Mouse (Mus musculus): ENCODE measurements around the gene Gm43552. TPM values are rescaled to one million over a fixed set of nuclear protein-coding genes. Genes with fewer than 3 reads are reported as not detected.
A peak's percentile ranks its signal among the peaks of the same experiment; 100 is the strongest.
"Not testable (repeated sequence)": the region's sequence is repeated elsewhere in the genome, so short reads cannot be mapped to it uniquely, and the experiment has no call there.

The Gm43552 gene
- polyA plus RNA-seq (2015; fragmentation: Nextera tagmentation; extraction: Ambion mirVana) = not detected in 2 replicates

DNA sequence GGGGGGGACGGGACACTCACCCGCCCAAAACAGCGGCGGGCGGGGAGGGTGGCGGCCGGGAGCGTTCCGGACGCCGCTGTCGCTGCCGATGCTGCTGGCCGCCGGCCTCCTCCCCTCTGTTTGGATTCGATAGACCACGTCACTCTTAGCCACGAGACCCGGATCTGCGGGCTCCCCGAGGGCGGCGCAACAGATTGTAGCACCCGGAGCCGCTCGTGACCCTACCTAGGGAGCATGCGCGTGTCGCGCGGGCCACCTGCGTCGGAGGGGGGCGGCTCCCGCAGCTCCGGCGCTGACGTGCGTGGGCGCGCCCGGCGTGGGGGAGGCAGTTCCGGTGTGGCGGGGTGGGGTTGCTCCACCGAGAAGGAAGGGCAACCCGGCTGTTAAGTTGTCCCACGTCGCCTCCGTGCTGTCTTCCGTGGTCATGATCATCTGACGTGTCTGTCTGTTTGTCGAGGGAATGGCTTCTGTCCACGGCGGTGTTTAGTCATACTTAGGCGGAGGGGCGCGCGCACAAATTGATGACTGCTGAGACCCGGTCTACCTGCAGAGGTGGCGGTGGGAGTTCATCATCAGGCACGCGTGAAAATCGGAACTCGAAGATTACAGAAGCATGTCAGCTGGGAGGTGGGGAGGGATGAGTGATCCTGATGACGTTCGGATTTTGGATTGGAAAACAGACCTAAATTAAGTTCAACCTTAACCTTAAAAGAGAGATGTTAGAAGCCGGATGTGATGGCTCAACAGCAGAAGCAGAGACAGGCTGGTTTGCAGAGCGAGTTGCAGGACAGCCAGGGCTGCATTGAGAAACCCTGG is at the start of gene Gm43552:
Gm43552 (minus strand) TSS at position 118 of the 816 bp plus-strand sequence.
- WGBS = under 1% methylated on average over 69 of the region's 69 CpGs
- Histone ChIP-seq H3K36me3 (ENCODE audit: control insufficient read depth, insufficient read depth, low read length) (no peaks in the 10 kb centered on the region), H3K4me1 (ENCODE audit: control insufficient read depth, insufficient read depth, low read length) (peaks cover 14% of the 10 kb centered on the region), H3K9me3 (replicated peaks; ENCODE audit: control insufficient read depth, low read length) (no peaks in the 10 kb centered on the region), H3K27me3 (ENCODE audit: control insufficient read depth, insufficient read depth, low read length) (no peaks in the 10 kb centered on the region), H3K9ac (ENCODE audit: low read length) (peak within 1 kb of the TSS; percentile 94), H3K4me3 (replicated peaks; ENCODE audit: low read length) (peak within 1 kb of the TSS; percentile 76), H3K4me2 (ENCODE audit: low read depth, low read length) (peak within 1 kb of the TSS; percentile 71), H3K27ac (ENCODE audit: low read length) (peak within 1 kb of the TSS; percentile 96)
- ATAC-seq (ENCODE audit: insufficient read depth, low FRiP score) = peak; percentile 98

DNA sequence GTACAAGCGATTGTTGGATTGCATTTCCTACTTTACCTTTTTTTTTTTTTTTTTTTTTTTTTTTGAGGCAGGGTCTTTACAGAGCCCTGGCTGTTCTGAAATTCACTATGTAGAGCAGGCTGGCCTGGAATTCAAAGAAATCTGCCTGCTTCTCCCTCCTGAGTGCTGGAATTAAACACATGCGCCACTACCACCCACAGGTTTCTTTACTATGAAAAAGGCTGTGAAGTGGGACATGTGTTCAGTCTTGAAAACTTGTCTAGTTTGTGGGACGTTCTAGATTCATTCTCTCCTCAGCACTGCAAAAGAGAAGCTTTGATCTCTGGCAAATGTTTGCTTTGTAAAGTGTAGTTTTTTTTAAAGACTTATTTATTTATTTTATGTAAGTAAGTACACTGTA is 49.3 kb upstream of the Gm43552 start:
- H3K36me3 ChIP-seq (ENCODE audit: control insufficient read depth, insufficient read depth, low read length) = no peaks in the 10 kb centered on the region
- no peak overlapping the region for H3K27ac ChIP-seq (ENCODE audit: low read length)
- no peak overlapping the region for H3K9ac ChIP-seq (ENCODE audit: low read length)
- no peak for ATAC-seq (ENCODE audit: insufficient read depth, low FRiP score)
- 72% methylated on average over 3 of the region's 3 CpGs for WGBS
- H3K4me2 ChIP-seq (ENCODE audit: low read depth, low read length) = no peak overlapping the region
- peaks cover 12% of the 10 kb centered on the region for H3K4me1 ChIP-seq (ENCODE audit: control insufficient read depth, insufficient read depth, low read length)
- no peak overlapping the region for H3K4me3 ChIP-seq (replicated peaks; ENCODE audit: low read length)
- H3K9me3 ChIP-seq (replicated peaks; ENCODE audit: control insufficient read depth, low read length) = no peaks in the 10 kb centered on the region
- no peaks in the 10 kb centered on the region for H3K27me3 ChIP-seq (ENCODE audit: control insufficient read depth, insufficient read depth, low read length)

DNA sequence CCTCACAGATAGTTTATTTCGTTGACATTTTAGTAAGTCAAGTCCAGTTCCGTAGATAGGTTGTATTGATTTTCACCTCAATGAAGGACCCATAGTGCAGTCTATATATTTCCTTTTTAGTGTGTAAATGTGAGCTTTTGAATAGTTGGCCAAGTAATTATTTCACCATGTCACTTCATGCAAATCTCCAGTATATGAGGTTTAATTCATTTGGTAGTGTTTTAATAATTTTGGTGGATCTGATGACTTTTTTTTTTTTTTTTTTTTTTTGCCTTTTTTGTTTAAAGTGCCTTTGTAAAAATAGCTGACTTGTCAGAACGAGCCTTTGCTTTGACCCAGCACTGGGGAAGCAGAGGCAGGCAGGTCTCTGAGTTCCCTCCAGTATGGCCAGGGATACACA is 47.2 kb upstream of the Gm43552 start:
- no peaks in the 10 kb centered on the region for H3K9me3 ChIP-seq (replicated peaks; ENCODE audit: control insufficient read depth, low read length)
- H3K4me1 ChIP-seq (ENCODE audit: control insufficient read depth, insufficient read depth, low read length) = peaks cover 12% of the 10 kb centered on the region
- H3K4me2 ChIP-seq (ENCODE audit: low read depth, low read length) = peak overlapping the region; percentile 59
- no peak overlapping the region for H3K4me3 ChIP-seq (replicated peaks; ENCODE audit: low read length)
- no peaks in the 10 kb centered on the region for H3K27me3 ChIP-seq (ENCODE audit: control insufficient read depth, insufficient read depth, low read length)
- no peak overlapping the region for H3K9ac ChIP-seq (ENCODE audit: low read length)
- no peak for ATAC-seq (ENCODE audit: insufficient read depth, low FRiP score)
- no peaks in the 10 kb centered on the region for H3K36me3 ChIP-seq (ENCODE audit: control insufficient read depth, insufficient read depth, low read length)
- 80% methylated on average over 3 of the region's 3 CpGs for WGBS
- no peak overlapping the region for H3K27ac ChIP-seq (ENCODE audit: low read length)

DNA sequence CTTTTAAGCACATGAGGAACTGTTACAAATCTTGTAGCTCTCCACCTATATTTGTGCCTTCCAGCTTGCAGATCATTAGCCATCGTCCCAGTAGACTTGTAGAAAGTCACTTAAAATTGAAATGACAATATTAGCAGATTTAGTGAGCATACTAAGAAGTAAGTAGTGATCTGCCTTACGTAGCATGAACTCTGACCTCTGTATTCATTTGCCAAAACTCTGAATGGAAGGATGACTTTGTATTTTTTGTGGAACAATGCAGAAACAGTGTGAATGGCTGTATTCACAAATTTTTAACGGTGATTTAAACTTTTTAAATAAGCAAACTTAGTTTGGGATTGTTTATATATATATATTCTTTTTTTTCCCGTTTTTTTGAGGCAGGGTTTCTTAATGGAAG is 46.2 kb upstream of the Gm43552 start:
- Histone ChIP-seq H3K27me3 (ENCODE audit: control insufficient read depth, insufficient read depth, low read length) (no peaks in the 10 kb centered on the region), H3K9ac (ENCODE audit: low read length) (no peak overlapping the region), H3K36me3 (ENCODE audit: control insufficient read depth, insufficient read depth, low read length) (no peaks in the 10 kb centered on the region), H3K27ac (ENCODE audit: low read length) (no peak overlapping the region), H3K4me2 (ENCODE audit: low read depth, low read length) (peak overlapping the region; percentile 59), H3K4me1 (ENCODE audit: control insufficient read depth, insufficient read depth, low read length) (peaks cover 12% of the 10 kb centered on the region), H3K4me3 (replicated peaks; ENCODE audit: low read length) (peak overlapping the region; percentile 32), H3K9me3 (replicated peaks; ENCODE audit: control insufficient read depth, low read length) (no peaks in the 10 kb centered on the region)
- WGBS = 20% methylated on average over 4 of the region's 4 CpGs
- ATAC-seq (ENCODE audit: insufficient read depth, low FRiP score) = no peak

DNA sequence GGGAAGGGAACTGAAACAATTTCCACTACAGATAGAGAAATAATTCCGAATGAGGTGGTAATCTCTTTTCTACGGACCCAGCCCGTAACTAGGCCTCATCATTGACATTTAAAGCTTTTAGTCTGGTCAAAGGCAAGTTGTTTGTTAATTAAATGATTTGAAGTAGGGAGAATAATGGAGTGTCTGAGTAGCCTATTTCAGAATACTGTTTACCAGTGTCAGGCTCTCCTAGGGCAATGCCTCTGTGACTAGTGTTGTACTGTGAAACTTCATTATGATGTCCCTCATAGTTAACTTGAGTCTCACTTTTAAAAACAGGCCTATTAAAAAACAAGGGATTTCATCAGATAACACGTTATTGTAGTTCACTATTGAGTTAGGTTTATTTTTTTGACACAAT is 45.5 kb upstream of the Gm43552 start:
- H3K36me3 ChIP-seq (ENCODE audit: control insufficient read depth, insufficient read depth, low read length) = no peaks in the 10 kb centered on the region
- no peaks in the 10 kb centered on the region for H3K27me3 ChIP-seq (ENCODE audit: control insufficient read depth, insufficient read depth, low read length)
- H3K9me3 ChIP-seq (replicated peaks; ENCODE audit: control insufficient read depth, low read length) = no peaks in the 10 kb centered on the region
- ATAC-seq (ENCODE audit: insufficient read depth, low FRiP score) = no peak
- peak overlapping the region; percentile 95 for H3K27ac ChIP-seq (ENCODE audit: low read length)
- peak overlapping the region; percentile 60 for H3K4me3 ChIP-seq (replicated peaks; ENCODE audit: low read length)
- peak overlapping the region; percentile 92 for H3K9ac ChIP-seq (ENCODE audit: low read length)
- 2% methylated on average over 4 of the region's 4 CpGs for WGBS
- H3K4me1 ChIP-seq (ENCODE audit: control insufficient read depth, insufficient read depth, low read length) = peaks cover 6% of the 10 kb centered on the region
- H3K4me2 ChIP-seq (ENCODE audit: low read depth, low read length) = peak overlapping the region; percentile 76

DNA sequence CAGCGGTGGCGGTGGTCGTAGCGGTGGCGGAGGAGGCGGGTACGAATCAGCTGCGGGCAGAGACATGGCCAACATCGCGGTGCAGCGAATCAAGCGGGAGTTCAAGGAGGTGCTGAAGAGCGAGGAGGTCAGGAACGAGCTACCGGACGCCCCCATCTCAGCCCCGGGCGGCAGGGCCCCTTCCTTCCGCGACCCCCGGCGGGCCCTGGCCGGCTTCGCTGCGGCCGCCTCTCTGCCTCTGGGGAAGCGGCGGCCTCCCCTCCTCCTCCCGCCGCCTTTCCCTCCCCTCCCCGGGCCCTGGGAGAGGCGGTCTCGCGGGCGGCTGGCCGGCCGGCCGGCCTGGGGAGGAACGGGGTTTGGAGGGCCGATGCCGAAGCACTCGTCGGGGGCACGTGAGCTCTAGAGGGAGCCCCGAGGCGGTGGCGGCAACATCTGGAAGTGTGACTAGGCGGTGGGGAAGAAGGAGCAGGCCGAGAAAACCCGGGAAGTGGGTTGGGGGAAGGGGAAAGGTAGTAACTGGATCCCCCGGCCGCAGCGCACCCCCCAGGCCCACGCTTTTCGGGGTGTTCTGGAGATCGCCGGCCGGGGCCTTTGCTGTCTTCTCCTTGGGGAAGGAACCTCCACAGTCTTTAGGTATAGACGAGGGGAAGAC is 44.9 kb upstream of the Gm43552 start:
- peak overlapping the region; percentile 60 for H3K4me3 ChIP-seq (replicated peaks; ENCODE audit: low read length)
- under 1% methylated on average over 54 of the region's 59 CpGs for WGBS
- no peaks in the 10 kb centered on the region for H3K27me3 ChIP-seq (ENCODE audit: control insufficient read depth, insufficient read depth, low read length)
- H3K4me2 ChIP-seq (ENCODE audit: low read depth, low read length) = peak overlapping the region; percentile 76
- ATAC-seq (ENCODE audit: insufficient read depth, low FRiP score) = peak; percentile 54
- no peaks in the 10 kb centered on the region for H3K36me3 ChIP-seq (ENCODE audit: control insufficient read depth, insufficient read depth, low read length)
- H3K27ac ChIP-seq (ENCODE audit: low read length) = peak overlapping the region; percentile 95
- H3K4me1 ChIP-seq (ENCODE audit: control insufficient read depth, insufficient read depth, low read length) = peaks cover 6% of the 10 kb centered on the region
- H3K9ac ChIP-seq (ENCODE audit: low read length) = peak overlapping the region; percentile 92
- H3K9me3 ChIP-seq (replicated peaks; ENCODE audit: control insufficient read depth, low read length) = no peaks in the 10 kb centered on the region

DNA sequence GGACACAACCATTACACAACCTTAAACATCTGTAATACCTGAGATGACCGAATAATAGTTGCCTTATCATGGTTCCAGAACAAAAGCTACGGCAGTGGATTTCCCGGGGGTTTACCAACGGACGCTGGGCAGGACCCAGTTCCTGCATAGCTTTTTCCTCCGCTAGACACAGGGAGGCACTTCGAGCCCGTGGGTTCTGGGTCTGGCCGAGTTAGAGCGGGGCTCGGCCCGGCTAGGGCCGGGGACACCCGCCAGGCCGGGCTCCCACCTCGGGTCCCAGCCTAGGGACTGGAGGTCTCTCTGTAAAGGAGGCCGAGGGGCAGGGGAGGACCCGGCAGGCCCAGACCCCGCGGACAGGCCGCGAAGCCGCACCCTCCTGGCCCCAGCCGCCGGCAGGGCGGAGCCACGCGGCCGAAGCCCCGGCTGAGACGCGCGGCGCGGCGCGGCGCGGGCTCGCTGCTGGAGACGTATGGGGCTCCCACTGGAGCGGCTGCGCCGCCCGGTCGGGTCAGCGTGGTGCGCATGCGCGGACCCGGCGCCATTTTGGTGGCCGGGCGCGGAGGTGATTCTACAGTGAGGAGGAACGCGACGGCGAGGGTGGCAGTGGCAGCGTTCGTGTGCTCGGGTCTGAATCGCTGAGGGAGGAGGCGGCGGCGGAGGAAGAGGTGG is 44.3 kb upstream of the Gm43552 start, which contains the start of the genes Smim14 and Ube2k:
Smim14 (minus strand) TSS at position 434 of the 669 bp plus-strand sequence.
Ube2k (plus strand) TSS at position 483 of the 669 bp plus-strand sequence.
- H3K9ac ChIP-seq (ENCODE audit: low read length) = peak within 1 kb of the TSS; percentile 92
- H3K9me3 ChIP-seq (replicated peaks; ENCODE audit: control insufficient read depth, low read length) = no peaks in the 10 kb centered on the region
- H3K27ac ChIP-seq (ENCODE audit: low read length) = peak within 1 kb of the TSS; percentile 95
- H3K4me1 ChIP-seq (ENCODE audit: control insufficient read depth, insufficient read depth, low read length) = peaks cover 6% of the 10 kb centered on the region
- H3K4me2 ChIP-seq (ENCODE audit: low read depth, low read length) = peak within 1 kb of the TSS; percentile 76
- under 1% methylated on average over 66 of the region's 66 CpGs for WGBS
- no peaks in the 10 kb centered on the region for H3K27me3 ChIP-seq (ENCODE audit: control insufficient read depth, insufficient read depth, low read length)
- peak; percentile 97 for ATAC-seq (ENCODE audit: insufficient read depth, low FRiP score)
- no peaks in the 10 kb centered on the region for H3K36me3 ChIP-seq (ENCODE audit: control insufficient read depth, insufficient read depth, low read length)
- H3K4me3 ChIP-seq (replicated peaks; ENCODE audit: low read length) = peak within 1 kb of the TSS; percentile 60

DNA sequence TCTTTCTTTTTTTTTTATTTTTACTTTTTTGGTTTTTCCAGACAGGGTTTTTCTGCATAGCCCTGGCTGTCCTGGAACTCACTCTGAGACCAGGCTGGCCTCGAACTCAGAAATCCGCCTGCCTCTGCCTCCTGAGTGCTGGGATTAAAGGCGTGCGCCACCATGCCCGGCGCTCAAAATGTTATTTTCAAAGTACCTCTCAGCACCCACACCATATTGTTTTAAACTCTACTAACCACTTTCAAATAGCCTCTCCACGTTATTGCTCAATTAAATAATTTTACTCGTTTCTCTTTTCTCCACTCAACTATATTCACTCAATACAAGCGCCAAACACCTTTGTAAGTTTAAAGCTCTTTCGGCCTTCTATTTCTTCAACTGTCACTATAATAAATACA is 43.4 kb upstream of the Gm43552 start:
- Histone ChIP-seq H3K27ac (ENCODE audit: low read length) (peak overlapping the region; percentile 95), H3K9ac (ENCODE audit: low read length) (peak overlapping the region; percentile 92), H3K4me3 (replicated peaks; ENCODE audit: low read length) (peak overlapping the region; percentile 60), H3K4me2 (ENCODE audit: low read depth, low read length) (peak overlapping the region; percentile 64)
- 78% methylated on average over 10 of the region's 10 CpGs for WGBS
- not testable (repeated sequence) for H3K27me3 ChIP-seq (ENCODE audit: control insufficient read depth, insufficient read depth, low read length); H3K9me3 ChIP-seq (replicated peaks; ENCODE audit: control insufficient read depth, low read length); ATAC-seq (ENCODE audit: insufficient read depth, low FRiP score); H3K4me1 ChIP-seq (ENCODE audit: control insufficient read depth, insufficient read depth, low read length); H3K36me3 ChIP-seq (ENCODE audit: control insufficient read depth, insufficient read depth, low read length)

Data from stomach, embryonic 16.5 days (tissue).